Mouse (Mus musculus): Measurements from ENCODE around the gene Otoa.

The Otoa gene

DNA sequence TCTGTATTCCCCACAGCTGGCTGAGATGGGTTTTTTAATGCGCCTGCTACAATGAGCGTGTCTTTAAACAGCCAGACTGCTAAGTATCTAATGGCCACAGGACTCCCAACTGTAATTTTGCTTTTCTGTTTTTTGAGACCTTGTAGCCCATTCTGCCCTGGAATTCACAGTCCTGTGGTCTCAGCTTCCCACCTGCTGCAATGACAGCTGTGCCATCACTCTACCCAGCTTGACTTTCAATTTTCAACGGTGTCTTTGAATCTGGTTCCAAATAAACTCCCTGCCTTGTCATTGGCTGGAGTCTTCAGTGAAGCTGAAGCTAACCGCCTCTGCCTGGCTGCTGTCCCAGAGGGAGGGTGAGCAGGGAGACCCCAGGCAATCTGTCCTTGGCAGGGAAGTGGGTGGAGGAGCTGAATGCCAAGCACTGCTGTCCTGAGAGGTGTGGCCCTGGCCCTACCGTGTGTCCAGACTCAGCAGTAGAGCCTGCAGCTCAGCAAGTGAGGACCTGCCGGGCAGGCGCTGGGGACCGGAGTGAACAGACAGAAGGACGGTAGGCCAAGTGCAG, 1.6 kb downstream of the Otoa start:
- no peak for DNase-seq

DNA sequence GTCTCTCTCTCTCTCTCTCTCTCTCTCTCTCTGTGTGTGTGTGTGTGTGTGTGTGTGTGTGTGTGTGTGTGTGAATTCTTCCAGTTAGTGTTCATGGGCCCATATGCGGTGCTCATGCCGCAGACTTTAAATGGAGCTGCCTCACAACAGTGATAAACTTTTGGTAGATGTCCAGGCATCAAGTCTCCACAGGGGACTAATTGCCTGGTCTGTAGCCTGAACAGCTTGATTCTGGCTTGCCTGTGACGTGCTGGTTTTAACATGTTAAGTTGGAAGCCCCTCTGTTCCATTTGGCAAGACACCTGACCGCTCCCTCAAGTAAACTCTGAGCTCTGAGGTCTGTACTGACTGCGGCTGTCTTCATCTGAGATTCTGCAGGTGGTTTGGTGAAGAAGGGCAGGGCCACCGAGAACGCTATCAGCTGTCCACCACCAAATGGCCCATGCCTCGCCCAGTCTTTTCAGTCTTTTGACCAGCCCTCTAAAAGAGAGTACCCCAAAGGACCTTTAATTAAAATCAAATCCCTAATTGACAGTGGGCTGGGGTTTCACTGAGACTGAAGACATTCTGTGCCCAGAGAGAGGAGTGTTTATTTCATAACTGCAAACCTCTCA, 3.5 kb downstream of the Otoa start:
- DNase-seq: no peak

DNA sequence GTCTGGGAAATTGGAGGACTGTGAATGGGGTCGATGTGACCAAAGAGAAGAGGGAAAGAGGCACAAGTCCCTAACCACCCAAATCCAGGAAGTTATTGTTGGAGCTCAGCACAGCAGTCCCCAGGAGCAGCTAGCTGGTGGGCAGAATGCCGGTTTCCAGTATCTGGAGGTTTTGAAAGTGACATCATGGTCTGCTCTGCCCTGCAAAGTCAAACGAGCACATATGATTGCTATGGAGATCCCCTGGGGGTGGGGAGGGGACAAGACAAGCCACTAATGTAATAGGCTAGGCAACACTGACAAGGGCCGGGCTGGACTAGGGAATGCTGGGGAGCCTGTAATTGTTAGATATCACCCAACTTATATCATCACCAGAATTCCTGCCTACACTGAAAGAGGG, 4.0 kb downstream of the Otoa start:
- no peak for DNase-seq

DNA sequence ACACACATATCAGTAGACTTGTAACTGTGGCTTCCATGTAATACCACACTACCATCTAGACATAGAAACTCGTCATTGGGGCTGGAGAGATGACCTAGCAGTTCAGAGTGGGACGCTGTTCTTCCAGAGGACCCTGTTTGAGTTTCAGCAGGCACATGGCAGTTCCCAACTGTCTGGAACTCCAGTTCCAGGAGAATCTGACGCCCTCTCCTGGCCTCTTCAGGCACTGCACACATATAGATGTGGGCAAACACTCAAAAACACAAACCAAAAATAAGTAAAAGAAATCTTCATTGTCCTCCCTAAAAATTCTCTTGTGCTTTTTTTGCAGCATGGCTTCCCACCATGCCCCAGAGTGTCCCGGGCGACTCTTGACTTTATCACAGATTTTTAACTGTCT, 7.3 kb downstream of the Otoa start:
- peak in 1 of 2 experiments; percentile 6 for DNase-seq

DNA sequence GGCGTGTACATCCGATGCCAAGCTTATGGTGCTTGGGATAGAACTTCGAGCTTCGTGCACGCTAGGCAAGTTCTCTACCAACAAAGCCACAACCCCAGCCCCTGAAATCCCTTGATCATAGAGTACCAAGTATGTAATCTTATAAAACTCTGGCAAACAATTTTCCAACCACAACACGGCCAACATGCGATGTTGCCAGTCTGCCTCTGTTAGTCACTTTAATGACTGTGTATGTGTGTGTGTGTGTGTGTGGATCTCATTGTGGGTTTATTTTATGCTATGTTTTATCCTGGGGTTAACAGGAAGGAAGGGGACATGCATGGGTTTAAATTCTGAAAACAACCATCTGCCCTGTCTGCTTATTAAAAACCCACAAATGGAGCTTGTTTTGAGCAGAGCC, 9.3 kb downstream of the Otoa start:
- DNase-seq: no peak

DNA sequence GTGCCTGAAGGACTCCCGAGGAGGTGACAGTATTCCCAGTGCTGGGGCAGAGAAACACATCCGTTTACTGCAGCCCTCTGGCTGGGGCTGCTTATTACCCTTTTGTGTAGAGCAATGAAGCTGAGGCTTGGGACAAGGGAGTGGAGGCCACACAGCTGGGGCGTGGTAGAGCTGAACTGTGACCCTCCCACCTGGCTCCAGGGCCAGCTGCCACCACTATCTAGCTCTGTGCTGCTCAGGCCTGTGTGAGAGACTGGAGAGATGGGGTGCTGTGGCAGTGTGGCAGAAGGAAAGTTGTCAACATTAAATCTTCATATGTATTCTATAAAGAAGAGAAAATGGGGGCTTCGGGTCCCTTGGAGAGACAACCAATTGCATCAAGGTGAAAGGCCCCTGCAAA, 11.6 kb downstream of the Otoa start:
- DNase-seq: no peak

DNA sequence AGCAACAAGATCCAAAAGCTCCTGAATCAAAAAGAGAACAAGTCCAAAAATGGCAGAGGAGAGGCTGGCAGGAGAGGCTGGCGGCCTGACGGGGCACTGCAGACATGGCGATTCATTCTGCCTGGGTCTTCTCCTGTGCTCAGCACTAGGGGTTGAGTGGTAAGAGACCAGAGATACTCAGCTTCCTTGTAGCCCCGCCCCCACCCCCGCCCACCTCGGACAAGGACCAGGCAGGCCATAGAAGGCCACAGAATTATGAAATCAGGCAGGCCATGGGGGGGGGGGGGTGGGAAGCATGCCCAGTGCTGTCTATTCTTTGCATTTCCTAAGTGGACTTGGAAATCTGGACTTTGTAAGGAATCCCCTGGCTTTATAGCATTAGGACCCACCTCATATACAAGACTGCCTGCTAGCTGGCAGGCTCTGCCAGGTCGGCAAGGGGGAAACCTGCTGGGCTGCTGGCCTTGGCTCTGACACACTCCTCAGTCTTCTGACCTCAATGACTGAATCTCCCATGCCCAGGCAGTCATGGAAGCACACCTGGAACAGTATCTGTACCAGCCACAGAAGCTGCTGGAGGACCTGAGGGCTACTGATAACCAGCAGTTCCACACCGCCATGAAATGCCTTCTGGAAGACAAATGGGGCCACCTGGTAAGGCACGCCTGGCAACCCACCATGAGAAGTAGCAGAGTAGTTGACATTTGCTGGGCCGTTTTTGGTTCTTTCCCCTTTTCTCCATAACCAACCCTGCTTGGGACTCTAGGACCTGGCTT, 17.4 kb downstream of the Otoa start:
- DNase-seq: no peak

DNA sequence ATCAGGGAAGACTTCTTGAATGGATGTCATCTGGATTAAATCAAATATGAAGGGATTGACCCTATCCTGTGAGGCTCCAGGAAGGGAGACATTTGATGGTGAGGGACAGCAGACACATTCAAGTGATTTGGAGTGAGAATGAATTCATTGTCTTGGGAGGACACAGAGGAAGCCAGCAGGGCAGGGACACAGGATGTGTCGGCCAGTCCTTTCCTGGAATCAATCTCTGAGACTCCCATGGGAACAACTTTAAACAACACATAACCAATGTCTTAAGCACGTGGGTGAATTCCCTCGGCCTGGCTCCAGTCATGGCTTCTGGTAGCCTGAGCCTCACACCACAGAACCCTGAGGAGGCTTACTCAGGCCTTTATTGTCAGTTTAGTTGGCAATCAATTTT, 26.4 kb downstream of the Otoa start:
- no peak for DNase-seq

DNA sequence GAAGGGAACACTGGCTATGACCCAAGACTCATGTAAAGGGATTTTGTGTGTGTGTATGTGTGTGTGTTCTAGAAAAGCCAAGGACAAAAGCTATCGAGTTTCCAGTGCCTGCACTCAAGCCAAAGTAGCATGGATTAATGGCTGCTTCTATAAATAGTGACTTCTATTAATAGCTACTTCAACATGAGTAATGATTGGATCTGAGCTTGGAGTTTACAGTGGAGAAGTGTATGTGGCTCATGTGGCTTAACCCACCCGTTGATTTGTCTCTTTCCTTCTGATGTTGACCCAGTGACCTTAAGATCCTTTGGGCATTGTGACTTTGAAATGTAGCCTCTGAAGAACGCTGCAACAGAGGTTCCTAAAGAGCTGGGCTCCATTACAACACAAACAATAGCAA, 29.9 kb downstream of the Otoa start:
- no peak for DNase-seq

DNA sequence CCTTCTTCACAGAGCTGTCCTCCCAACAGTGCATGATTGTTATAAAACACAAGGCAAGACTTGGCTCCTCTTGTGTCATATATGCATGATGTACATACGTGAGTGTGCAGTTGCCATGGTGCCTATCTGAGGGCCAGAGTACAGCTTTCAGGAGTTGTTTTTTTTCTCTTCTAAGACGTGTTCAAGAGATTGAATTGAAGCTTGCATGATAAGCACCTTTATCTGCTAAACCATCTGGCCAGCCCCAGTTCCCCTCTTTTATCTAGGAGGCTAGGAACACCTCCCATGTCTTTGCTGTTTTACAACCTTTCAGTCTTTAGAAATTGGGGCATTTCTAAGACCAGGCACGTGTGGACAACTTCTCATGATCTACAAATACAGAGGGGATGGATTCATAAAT, 30.3 kb downstream of the Otoa start:
- DNase-seq: no peak

DNA sequence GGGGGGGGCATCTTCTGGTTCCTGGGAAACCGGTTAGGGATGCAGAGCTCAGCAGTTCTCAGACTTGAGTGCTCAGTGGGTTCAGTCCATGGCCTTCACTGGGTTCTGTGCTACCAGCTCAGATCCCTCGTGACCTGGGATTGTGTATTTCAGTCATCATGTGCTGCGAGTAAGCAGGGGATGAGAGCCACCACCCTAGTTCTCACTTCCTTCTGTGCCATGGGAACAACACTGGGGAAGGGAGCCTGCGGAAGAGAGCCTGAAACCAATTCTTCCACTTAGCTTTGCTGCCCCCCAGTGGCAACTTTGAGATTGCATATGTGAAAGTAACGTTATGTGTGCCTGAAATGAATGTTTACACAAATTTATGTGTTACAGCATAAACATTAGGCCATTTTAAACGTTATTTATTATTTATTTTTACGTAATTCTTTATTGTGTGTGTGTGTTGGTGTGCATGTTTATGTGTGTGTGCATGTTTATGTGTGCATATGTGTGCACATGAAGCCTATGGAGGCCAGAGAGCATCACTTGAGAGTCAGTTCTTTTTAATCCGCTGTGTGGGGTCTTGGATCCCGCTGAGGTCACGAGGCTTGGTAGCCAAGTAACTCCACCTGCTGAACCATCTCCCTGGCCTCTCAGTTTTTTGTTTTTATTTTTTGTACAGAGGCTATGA, 38.8 kb downstream of the Otoa start:
- DNase-seq: peak; percentile 77 to 93

DNA sequence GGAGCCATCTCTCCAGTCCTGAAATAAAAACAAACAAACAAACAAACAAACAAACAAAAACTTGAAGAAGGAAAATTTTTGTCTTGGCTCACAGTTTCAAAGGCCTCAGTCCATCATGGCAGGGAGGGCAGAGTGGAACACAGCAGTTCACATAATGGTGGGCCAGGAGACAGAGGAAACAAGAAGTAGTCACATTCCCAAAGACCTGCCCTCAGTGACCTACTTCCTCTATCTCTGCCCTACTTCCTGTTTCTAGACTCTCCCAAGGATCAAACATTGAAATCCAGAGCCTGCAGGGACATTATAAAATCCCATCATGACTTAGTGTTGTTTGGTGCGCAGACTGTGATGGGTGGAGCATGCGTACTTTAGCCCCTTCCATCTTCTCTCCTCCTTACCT, 49.4 kb downstream of the Otoa start:
- no peak for DNase-seq

DNA sequence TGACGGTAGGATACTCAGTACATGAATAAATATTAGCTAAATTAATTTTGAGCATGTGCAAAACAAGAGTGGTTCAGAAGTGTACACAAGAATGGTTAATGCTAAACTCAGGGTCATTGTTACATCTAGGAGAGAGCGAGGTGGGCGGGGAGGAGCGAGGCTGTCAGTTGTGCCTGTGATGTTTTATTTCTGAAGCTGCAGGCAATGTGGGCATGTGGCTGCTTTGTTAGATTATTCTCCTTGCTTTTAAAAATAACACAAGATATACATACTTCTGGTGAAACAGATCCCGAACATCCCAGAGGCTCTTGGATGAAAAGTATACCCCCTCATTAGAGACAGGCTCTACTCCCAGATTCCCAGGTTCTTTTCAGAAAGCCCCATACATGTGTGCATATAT, 59.8 kb downstream of the Otoa start:
- DNase-seq: no peak

DNA sequence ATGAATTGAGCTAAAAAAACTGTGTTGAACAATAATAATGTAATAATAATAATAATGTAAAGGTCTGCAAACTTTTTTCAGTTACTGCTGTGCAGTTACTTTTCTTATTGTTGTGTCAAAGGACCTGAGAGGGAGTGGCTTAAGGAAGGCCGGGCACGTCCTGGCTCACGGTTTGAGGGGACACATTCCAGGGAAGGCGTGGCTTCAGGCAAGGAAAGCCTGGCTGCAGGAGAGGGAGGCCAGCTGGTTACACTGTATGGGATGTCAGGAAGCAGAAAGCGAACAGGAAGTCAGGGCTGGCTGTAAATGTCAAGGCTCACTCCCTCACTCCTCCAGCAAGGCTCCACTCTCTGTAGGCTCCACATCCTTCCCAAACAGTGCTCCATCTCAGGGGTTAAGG, 69.2 kb downstream of the Otoa start:
- no peak for DNase-seq

DNA sequence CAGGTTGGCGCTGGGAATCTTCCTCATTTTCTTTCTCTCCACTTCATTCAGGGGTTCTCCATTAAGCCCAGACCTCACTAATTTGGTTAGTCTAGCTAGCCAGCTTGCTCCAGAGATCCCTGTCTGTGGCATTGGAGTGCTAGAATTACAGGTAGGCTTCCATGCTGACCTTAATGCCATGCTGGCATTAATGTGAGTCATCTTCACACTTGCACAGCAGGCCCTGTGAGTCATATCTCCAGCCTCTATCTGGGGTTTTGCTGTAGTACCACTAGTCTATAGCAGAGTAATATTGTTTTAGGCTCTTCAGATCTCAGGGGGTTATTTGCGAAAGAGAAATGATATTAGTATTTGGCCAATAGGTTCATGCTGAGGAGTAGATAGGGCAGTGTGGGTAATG, 70.7 kb downstream of the Otoa start:
- no peak for DNase-seq

DNA sequence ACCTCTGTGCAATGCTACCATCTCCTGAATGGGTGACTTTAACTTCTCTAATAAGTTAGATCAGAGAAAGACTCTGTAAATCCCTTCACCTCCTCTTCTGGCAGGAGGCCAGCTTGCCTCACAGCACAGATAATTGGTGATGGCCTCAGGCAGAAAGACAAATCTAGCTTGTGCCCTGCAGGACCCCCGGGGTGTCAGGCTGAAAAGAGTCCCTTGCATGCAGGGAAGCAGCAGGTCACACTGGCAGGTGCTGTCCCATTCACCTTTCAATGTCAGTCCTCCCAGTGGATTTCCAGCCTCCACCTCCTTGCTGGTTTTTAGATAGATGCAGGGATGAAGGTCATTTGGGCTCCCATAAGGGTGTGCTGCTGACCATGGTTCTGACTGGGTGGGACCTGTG, 84.2 kb downstream of the Otoa start:
- DNase-seq: peak in 1 of 2 experiments; percentile 4

DNA sequence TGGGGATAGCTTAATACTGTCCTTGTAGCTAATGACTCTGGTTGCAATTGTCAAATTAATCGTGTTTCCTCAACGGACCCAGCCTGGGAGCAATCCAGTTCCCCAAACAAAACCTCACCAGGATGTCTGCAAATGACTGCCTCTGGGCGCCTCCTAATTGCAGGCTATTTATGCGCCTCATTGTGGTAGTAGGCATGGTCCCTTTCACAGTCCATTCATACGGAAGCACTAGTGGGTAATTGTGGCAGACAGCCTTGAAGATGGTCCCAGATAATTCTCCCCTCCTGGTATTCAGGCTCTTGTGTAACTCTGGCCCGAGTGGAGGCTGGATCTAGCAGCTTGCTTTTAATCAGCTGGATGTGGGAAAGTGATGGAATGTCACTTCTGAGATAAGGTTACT, 90.4 kb downstream of the Otoa start:
- DNase-seq: no peak

DNA sequence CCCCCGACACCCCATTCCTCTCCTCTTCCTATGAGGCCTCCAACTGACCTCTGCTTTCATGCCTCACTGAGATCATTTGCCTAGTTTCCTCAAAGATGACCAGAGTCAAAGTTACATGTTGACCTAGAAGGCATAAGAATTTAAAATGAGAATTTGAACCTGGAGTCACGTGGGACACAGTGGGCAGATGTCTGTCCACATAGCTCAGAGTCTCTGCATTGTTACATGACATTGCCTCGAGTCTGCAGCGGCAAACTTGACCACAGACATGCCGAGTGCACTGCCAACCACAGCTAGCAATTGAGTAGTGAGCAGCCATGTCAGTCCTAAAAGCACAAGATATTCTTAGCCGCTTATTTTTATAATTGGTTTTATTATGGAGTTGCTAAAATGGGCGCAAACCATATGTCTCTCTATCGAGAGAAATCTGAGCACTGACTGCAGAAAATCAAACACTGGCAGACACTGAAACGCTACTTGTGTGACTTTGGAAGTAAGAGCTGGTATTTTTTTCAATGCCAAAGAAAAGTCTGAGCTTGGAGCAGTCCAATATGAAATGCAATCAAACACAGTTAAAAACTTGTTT, 105.8 kb downstream of the Otoa start:
- DNase-seq: no peak

DNA sequence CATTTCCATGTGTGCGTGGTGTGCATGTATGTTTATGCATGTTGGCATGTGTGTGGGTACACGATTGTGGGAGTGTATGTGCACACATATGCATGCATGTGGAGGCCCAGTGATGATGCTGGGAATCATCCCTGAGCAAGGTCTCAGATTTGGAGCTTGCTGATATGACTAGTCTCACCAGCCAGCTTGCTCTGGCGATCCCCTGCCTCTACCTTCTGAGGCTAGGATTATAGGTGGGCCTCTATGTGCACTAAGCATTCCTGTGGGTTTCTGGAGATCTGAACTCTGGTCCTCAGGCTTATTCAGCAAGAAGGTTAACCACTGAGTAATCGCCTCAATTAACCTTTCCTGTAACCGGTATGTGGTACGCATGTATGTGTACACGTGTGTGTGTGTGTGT, 107.5 kb downstream of the Otoa start:
- no peak for DNase-seq

DNA sequence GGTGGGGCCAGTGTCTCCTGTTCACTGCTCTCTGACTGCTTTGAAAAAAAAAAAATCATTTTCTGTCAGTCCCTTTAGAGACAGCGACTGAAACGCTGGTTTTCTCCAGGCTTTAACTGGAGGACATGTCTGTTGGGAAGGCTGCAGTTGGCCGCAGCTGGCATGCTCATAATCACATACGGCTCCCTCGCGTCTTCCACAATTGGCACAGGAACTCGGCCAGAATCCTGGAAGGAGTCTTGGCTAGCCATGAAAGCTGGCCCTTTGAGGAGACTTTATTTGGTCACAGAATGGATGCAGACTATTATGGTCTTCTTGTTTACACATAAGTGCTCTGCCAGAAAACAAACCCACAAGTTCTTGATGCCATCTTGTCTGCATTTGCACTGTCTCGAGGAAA, 117.5 kb downstream of the Otoa start:
- no peak for DNase-seq

DNA sequence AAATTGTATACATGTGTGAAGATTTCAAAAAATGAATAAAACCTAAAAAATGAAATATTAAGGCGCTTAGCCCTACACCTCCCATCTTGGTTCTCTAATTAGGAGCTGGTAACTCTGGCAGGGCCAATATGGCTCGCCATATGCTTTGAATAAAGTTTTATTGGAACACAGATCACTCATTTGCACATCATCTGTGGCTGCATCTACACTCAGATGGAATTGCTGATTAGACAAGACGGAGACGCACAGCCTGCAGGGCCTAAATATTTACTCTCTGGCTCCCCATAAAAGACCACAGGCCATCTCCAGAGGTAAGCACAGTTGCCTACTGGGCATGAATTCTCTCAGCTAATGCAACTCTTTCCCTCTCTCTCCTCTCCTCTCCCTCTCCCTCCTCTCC, 130.4 kb downstream of the Otoa start:
- DNase-seq: no peak

Data from kidney, postnatal 25 days (tissue).